Mouse (Mus musculus) ES-Bruce4 (cell line): ENCODE measurements around the gene Rfxank. TPM values are rescaled to one million over a fixed set of nuclear protein-coding genes. Genes with fewer than 3 reads are reported as not detected.

Experiments used
- H3K27ac ChIP-seq: 2 replicates; pipeline ENCODE4 v1.5.1; 2012; ENCODE audit warnings: low read length, inconsistent platforms; ENCODE audit not compliant: insufficient read depth
- H3K27me3 ChIP-seq: 2 replicates; pipeline ENCODE4 v1.6.1; 2012; ENCODE audit warnings: mild to moderate bottlenecking, low read length, inconsistent platforms; ENCODE audit not compliant: control insufficient read depth, poor library complexity, insufficient read depth, severe bottlenecking
- H3K36me3 ChIP-seq: 2 replicates; pipeline ENCODE4 v1.6.1; 2012; ENCODE audit warnings: inconsistent platforms, mild to moderate bottlenecking, low read length, moderate library complexity; ENCODE audit not compliant: control insufficient read depth, poor library complexity, insufficient read depth, severe bottlenecking
- H3K4me1 ChIP-seq: one replicate; pipeline ENCODE4 v1.8.1; 2011; ENCODE audit warnings: low read length; ENCODE audit not compliant: control insufficient read depth, insufficient read depth
- H3K4me3 ChIP-seq: 2 replicates; pipeline ENCODE4 v1.5.1; 2011; ENCODE audit warnings: low read depth, mild to moderate bottlenecking, low read length
- H3K9ac ChIP-seq: 2 replicates; pipeline ENCODE4 v1.6.1; 2012; ENCODE audit warnings: low read depth, mild to moderate bottlenecking, inconsistent platforms; ENCODE audit not compliant: poor library complexity, severe bottlenecking
- H3K9me3 ChIP-seq: replicated peaks from 2 replicates; pipeline ENCODE4 v1.6.1; 2012; ENCODE audit warnings: mild to moderate bottlenecking, low read length, inconsistent platforms; ENCODE audit not compliant: control insufficient read depth, poor library complexity, insufficient read depth, severe bottlenecking
- CTCF ChIP-seq: IDR thresholded peaks from one replicate; pipeline ENCODE4 v1.8.1; 2011; ENCODE audit warnings: low read depth, low read length
- EP300 ChIP-seq: IDR thresholded peaks from 2 replicates; pipeline ENCODE4 v1.6.1; 2011; ENCODE audit warnings: low read depth, low read length; ENCODE audit not compliant: insufficient read depth
- POLR2A ChIP-seq: IDR thresholded peaks from one replicate; pipeline ENCODE4 v1.8.1; 2011; ENCODE audit warnings: low read length; ENCODE audit not compliant: insufficient read depth
- polyA plus RNA-seq: library from polyadenylated mRNA; stranded (reverse); fragments of >200 nt; gene quantifications from 2 replicates; pipeline ENCODE4 v1.2.4, GENCODE M21; 2011; ENCODE audit warnings: low read depth; ENCODE audit not compliant: missing spikeins, insufficient read depth, insufficient read length

Rfxank gene
- polyA plus RNA-seq, 1 experiment = 8.2 TPM

GRCm38 (mm10) chr8:70118726-70119700 lies 19.9 kb downstream of the Rfxank start:
- Histone ChIP-seq H3K36me3 (no peaks in the 10 kb centered on the region), H3K9ac (no peak overlapping the region), H3K9me3 (no peaks in the 10 kb centered on the region), H3K4me1 (no peaks in the 10 kb centered on the region), H3K4me3 (no peak overlapping the region), H3K27me3 (peaks cover 2% of the 10 kb centered on the region; the same call in 1 of the 2 replicates), H3K27ac (no peak overlapping the region)
- TF ChIP-seq POLR2A (no peak), EP300 (no peak), CTCF (no peak)

DNA sequence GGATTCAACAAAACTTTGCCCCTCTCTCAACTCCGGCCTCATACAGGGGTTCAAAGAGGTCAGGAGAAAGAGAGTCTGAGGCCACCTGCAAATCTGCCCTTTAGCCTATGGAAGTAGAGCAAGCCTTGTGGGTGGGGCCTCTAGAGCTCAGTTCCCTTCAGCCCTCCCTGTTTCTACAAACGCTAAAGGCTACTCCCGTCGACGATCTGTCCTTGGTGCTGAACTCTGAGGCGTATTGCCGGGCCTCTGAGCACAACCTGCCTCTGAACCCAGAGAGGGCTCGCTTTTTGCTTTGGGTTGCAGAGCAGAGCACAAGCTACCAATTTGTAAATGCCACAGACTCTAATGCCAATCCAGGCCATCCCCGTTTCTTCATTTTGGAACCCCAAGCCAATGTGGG lies 21.3 kb downstream of the Rfxank start:
- TF ChIP-seq POLR2A (no peak), CTCF (no peak), EP300 (no peak)
- no peaks in the 10 kb centered on the region for H3K9me3 ChIP-seq
- H3K4me3 ChIP-seq = no peak overlapping the region
- no peaks in the 10 kb centered on the region for H3K4me1 ChIP-seq
- H3K36me3 ChIP-seq = no peaks in the 10 kb centered on the region
- no peak overlapping the region for H3K9ac ChIP-seq
- peaks cover 6% of the 10 kb centered on the region; the same call in 1 of the 2 replicates for H3K27me3 ChIP-seq
- H3K27ac ChIP-seq = no peak overlapping the region

DNA sequence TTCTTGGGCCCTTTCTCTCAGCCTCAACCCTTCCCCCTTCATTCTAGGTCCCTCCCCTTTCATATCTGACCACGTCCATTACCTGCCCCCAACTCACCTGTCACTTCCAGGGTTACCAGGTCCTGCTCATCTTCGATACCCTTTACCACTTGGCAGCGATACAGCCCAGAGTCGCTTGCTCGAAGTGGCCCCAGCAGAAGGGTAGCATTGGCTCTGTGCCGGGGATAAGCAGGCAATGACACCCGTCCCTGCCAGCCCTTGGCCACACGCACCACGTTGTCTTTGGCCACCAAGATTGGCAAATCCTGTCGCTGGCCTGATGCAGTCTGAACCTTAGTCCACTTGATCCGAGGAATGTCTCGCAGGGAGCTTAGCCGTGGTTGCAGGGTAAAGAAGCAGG lies 24.1 kb downstream of the Rfxank start:
- no peak for TF ChIP-seq EP300
- TF ChIP-seq CTCF = no peak
- Histone ChIP-seq H3K27me3 (peaks cover 6% of the 10 kb centered on the region; the same call in 1 of the 2 replicates), H3K27ac (no peak overlapping the region), H3K4me1 (no peaks in the 10 kb centered on the region), H3K36me3 (no peaks in the 10 kb centered on the region), H3K4me3 (no peak overlapping the region), H3K9ac (no peak overlapping the region), H3K9me3 (no peaks in the 10 kb centered on the region)

- no peaks in the 10 kb centered on the region for H3K36me3 ChIP-seq
- TF ChIP-seq CTCF (no peak), POLR2A (no peak), EP300 (no peak)
- no peak overlapping the region for H3K27ac ChIP-seq
- H3K27me3 ChIP-seq = peaks cover 6% of the 10 kb centered on the region; the same call in 1 of the 2 replicates
- H3K4me3 ChIP-seq = no peak overlapping the region
- H3K4me1 ChIP-seq = no peaks in the 10 kb centered on the region
- no peaks in the 10 kb centered on the region for H3K9me3 ChIP-seq
- H3K9ac ChIP-seq = no peak overlapping the region
Measured at GRCm38 (mm10) chr8:70114488-70114887, 24.5 kb downstream of the Rfxank start.

DNA sequence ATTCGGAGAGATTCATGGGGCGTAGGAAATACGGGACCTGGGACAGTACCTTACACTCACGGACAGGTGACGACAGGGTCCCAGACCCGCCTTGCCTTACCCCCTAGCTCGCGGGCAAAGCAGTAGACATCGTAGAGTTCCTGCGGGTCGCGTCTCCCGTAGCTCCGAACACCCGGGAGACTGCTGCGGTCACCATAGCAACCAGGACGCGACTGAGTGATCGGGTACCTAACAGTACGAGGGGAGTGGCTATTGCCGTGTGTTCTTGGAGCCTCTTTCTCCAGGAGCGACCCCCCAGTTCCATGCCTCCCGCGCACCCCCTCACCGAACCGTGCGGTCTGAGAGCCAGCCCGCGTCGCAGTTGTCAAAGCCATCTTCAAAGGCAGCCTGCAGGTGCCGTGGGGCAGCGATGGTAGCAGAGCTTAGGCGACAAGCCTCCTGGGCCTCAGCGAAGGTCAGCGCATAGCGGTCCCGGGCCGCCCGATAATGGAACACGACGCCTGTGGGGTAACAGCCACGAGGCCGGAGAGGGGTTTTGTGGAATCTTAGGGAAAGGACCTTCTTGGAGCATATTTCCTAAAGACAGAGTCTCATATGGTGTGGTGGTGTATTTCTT lies 26.4 kb downstream of the Rfxank start:
- no peaks in the 10 kb centered on the region for H3K9me3 ChIP-seq
- H3K36me3 ChIP-seq = no peaks in the 10 kb centered on the region
- 0 out of 2 replicates have a peak, but pooled peaks cover 3% of the 10 kb centered on the region for H3K27me3 ChIP-seq
- no peak overlapping the region for H3K27ac ChIP-seq
- peak overlapping the region; percentile 18 for H3K4me3 ChIP-seq
- no peak overlapping the region for H3K9ac ChIP-seq
- TF ChIP-seq POLR2A (no peak), EP300 (no peak), CTCF (no peak)
- no peaks in the 10 kb centered on the region for H3K4me1 ChIP-seq
